Mouse (Mus musculus) CH12.LX (cell line): ENCODE results near the gene Ghdc. TPM values are rescaled to one million over a fixed set of nuclear protein-coding genes. Genes with fewer than 3 reads are reported as not detected.

ENCODE experiments used
- DNase-seq: peaks from one replicate; pipeline ENCODE4 v3.0.0-alpha.2; 2013; ENCODE audit errors: extremely low read depth
- H3K27ac ChIP-seq: 2 replicates; pipeline ENCODE4 v1.5.1; 2012; ENCODE audit warnings: low read depth, mild to moderate bottlenecking, control low read depth, moderate library complexity; ENCODE audit not compliant: insufficient read depth
- H3K27me3 ChIP-seq: replicated peaks from 2 replicates; pipeline ENCODE3; 2012; ENCODE audit warnings: inconsistent platforms
- H3K36me3 ChIP-seq, 2 experiments: replicated peaks in 1 of 2; 2 replicates each; pipeline versions ENCODE3 to v1.6.1; 2012; ENCODE audit warnings: inconsistent platforms in 1 of 2, low read length in 1 of 2, mild to moderate bottlenecking in 1 of 2, mixed read lengths in 1 of 2, moderate library complexity in 1 of 2; ENCODE audit not compliant: control insufficient read depth in 1 of 2, insufficient read depth in 1 of 2
- H3K4me1 ChIP-seq, 2 experiments: 2 replicates each; pipeline ENCODE4 v1.6.1; 2012; ENCODE audit warnings: inconsistent platforms in 1 of 2, moderate library complexity in 1 of 2; ENCODE audit not compliant: insufficient read depth in 2 of 2, control insufficient read depth in 1 of 2
- H3K4me2 ChIP-seq: 2 replicates; pipeline ENCODE4 v1.6.1; 2012; ENCODE audit warnings: low read depth, mild to moderate bottlenecking, control low read depth; ENCODE audit not compliant: poor library complexity, insufficient read depth, severe bottlenecking
- H3K4me3 ChIP-seq, 3 experiments: fragments of 150-350 bp in 1 of 3; sonication (generic) in 1 of 3; replicated peaks in 1 of 3; 2 replicates each; pipeline versions ENCODE3 to v1.5.1; 2011 to 2012; ENCODE audit warnings: low read depth in 2 of 3, low read length in 2 of 3, mild to moderate bottlenecking in 2 of 3, moderate library complexity in 2 of 3, control low read depth in 1 of 3, improper control_type of control experiment in 1 of 3, inconsistent platforms in 1 of 3, mixed read lengths in 1 of 3; ENCODE audit not compliant: poor library complexity in 1 of 3
- H3K79me2 ChIP-seq: replicated peaks from 2 replicates; pipeline ENCODE4 v1.6.1; 2012; ENCODE audit warnings: mild to moderate bottlenecking, moderate library complexity; ENCODE audit not compliant: control insufficient read depth, poor library complexity, insufficient read depth, severe bottlenecking; ENCODE audit errors: extremely low read depth
- H3K9ac ChIP-seq: 2 replicates; pipeline ENCODE4 v1.6.1; 2012; ENCODE audit warnings: low read depth, mild to moderate bottlenecking, control low read depth, moderate library complexity; ENCODE audit not compliant: insufficient read depth
- H3K9me3 ChIP-seq: replicated peaks from 2 replicates; pipeline ENCODE3; 2012; ENCODE audit warnings: low read length, inconsistent platforms, mixed read lengths
- CHD2 ChIP-seq: IDR thresholded peaks from 2 replicates; pipeline ENCODE4 v1.6.1; 2011; ENCODE audit warnings: low read length, improper control_type of control experiment
- EP300 ChIP-seq: IDR thresholded peaks from 2 replicates; pipeline ENCODE4 v1.6.1; 2011; ENCODE audit warnings: low read length, improper control_type of control experiment
- HCFC1 ChIP-seq: IDR thresholded peaks from 2 replicates; pipeline ENCODE4 v1.6.1; 2012; ENCODE audit warnings: low read depth, mild to moderate bottlenecking, inconsistent platforms, low read length, improper control_type of control experiment
- JUN ChIP-seq: IDR thresholded peaks from 2 replicates; pipeline ENCODE4 v1.6.1; 2011; ENCODE audit warnings: low read depth, mild to moderate bottlenecking, low read length, improper control_type of control experiment, moderate library complexity; ENCODE audit not compliant: insufficient read depth
- JUND ChIP-seq: conservative IDR thresholded peaks from 2 replicates; pipeline ENCODE4 v1.6.1; 2011; ENCODE audit warnings: low read depth, low read length, improper control_type of control experiment
- MAX ChIP-seq: IDR thresholded peaks from 2 replicates; pipeline ENCODE4 v1.6.1; 2011; ENCODE audit warnings: low read length, improper control_type of control experiment
- MAZ ChIP-seq: IDR thresholded peaks from 2 replicates; pipeline ENCODE4 v1.6.1; 2012; ENCODE audit warnings: low read depth, mild to moderate bottlenecking, inconsistent platforms, low read length, improper control_type of control experiment, moderate library complexity
- MEF2A ChIP-seq: IDR thresholded peaks from 2 replicates; pipeline ENCODE4 v1.6.1; 2014; ENCODE audit warnings: low read depth, mild to moderate bottlenecking, inconsistent platforms, low read length, improper control_type of control experiment, borderline replicate concordance
- MXI1 ChIP-seq: IDR thresholded peaks from 2 replicates; pipeline ENCODE4 v1.6.1; 2011; ENCODE audit warnings: mild to moderate bottlenecking, low read depth, low read length, improper control_type of control experiment
- MYC ChIP-seq: IDR thresholded peaks from 2 replicates; pipeline ENCODE4 v1.6.1; 2011; ENCODE audit warnings: low read depth, mild to moderate bottlenecking, improper control_type of control experiment, low read length
- POLR2A ChIP-seq: IDR thresholded peaks from 2 replicates; pipeline ENCODE4 v1.6.1; 2011; ENCODE audit warnings: low read depth, mild to moderate bottlenecking, improper control_type of control experiment, low read length
- POLR2AphosphoS2 ChIP-seq: IDR thresholded peaks from 2 replicates; pipeline ENCODE4 v1.6.1; 2011; ENCODE audit warnings: low read depth, low read length, improper control_type of control experiment
- RAD21 ChIP-seq: IDR thresholded peaks from 2 replicates; pipeline ENCODE4 v1.6.1; 2011; ENCODE audit warnings: low read depth, mild to moderate bottlenecking, low read length, improper control_type of control experiment, moderate library complexity
- SIN3A ChIP-seq: IDR thresholded peaks from 2 replicates; pipeline ENCODE4 v1.6.1; 2012; ENCODE audit warnings: low read length, improper control_type of control experiment, inconsistent platforms
- SMC3 ChIP-seq: IDR thresholded peaks from 2 replicates; pipeline ENCODE4 v1.6.1; 2011; ENCODE audit warnings: low read depth, low read length, improper control_type of control experiment
- TCF12 ChIP-seq: IDR thresholded peaks from 2 replicates; pipeline ENCODE4 v1.6.1; 2014; ENCODE audit warnings: low read depth, mild to moderate bottlenecking, inconsistent platforms, low read length, improper control_type of control experiment
- USF1 ChIP-seq: IDR thresholded peaks from 2 replicates; pipeline ENCODE4 v1.6.1; 2014; ENCODE audit warnings: low read depth, mild to moderate bottlenecking, inconsistent platforms, low read length, improper control_type of control experiment
- USF2 ChIP-seq: conservative IDR thresholded peaks from 2 replicates; pipeline ENCODE4 v1.6.1; 2011; ENCODE audit warnings: low read depth, low read length, improper control_type of control experiment
- ZKSCAN1 ChIP-seq: IDR thresholded peaks from 2 replicates; pipeline ENCODE4 v1.6.1; 2012; ENCODE audit warnings: low read depth, inconsistent platforms, low read length, improper control_type of control experiment, borderline replicate concordance
- ZMIZ1 ChIP-seq: IDR thresholded peaks from 2 replicates; pipeline ENCODE4 v1.6.1; 2012; ENCODE audit warnings: low read depth, mild to moderate bottlenecking, inconsistent platforms, low read length, improper control_type of control experiment
- ZNF384 ChIP-seq: IDR thresholded peaks from 2 replicates; pipeline ENCODE4 v1.6.1; 2012; ENCODE audit warnings: low read depth, low read length, improper control_type of control experiment, inconsistent platforms
- dilution Hi-C: fragments of 300-500 bp; cut with MboI; formaldehyde crosslinking; loops from 2 replicates; pipeline ENCODE4 v1.14.3; 2020; ENCODE audit warnings: low sequenced_read_pairs; ENCODE audit not compliant: extremely low pct_unique_long_range_greater_than_20kb, extremely low pct_ligation_motif_present
- in situ Hi-C: fragments of 300-500 bp; cut with MboI; formaldehyde crosslinking; loops from 3 replicates; pipeline ENCODE4 v1.14.3; 2019; ENCODE audit warnings: low sequenced_read_pairs, low pct_ligation_motif_present, low pct_unique_long_range_greater_than_20kb, mixed read lengths
- polyA plus RNA-seq: library from polyadenylated mRNA; unstranded; fragments of >175 nt; gene quantifications from 2 replicates; pipeline ENCODE4 v1.2.1, GENCODE M21; 2012; ENCODE audit warnings: low read depth; ENCODE audit not compliant: insufficient read length
- total RNA-seq, 2 experiments: library from RNA; depleted of rRNA; stranded (reverse); fragments of 300-350 nt in 1 of 2; fragments of >200 nt in 1 of 2; gene quantifications; 2 replicates each; pipeline ENCODE4 v1.2.3; 2012 to 2014

The Ghdc gene
- total and polyA plus RNA-seq, 3 experiments: 10.9 to 17.9 (median 16.6) TPM

DNA sequence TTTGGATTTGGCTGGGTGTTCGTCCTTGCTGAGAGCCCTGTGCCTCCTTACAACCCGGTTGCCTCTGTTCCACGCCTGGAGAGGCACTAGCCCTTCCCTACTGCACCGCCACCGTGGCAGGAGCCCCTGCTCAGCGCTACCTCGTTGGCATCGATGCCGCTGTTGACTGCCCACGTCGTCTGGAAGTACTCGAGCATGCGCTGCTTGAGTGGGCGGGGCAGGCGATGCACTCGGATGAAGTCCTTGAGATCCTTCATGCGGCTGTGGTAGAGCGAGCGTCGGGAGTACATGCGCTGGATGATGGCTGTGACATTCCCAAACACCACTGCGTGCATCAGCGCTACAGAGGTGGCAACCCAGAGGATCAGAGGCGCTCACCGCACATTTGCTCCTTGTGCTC is 21.3 kb downstream of the Ghdc start:
- no peak for DNase-seq
- dilution Hi-C loops: no loop called here
- no peak overlapping the region for H3K27ac ChIP-seq
- H3K4me2 ChIP-seq: no peak overlapping the region
- H3K4me1 ChIP-seq: 0 out of 4 replicates have a peak, but pooled peaks cover 0 to 3% of the 10 kb centered on the region in 2 experiments
- TF ChIP-seq POLR2A (no peak), MEF2A (no peak), JUN (no peak), ZKSCAN1 (no peak), RAD21 (no peak), MAZ (no peak), MXI1 (no peak)
- no peaks in the 10 kb centered on the region for H3K27me3 ChIP-seq
- no peaks in the 10 kb centered on the region for H3K79me2 ChIP-seq
- peaks cover 32 to 92% of the 10 kb centered on the region in 2 experiments for H3K36me3 ChIP-seq
- H3K4me3 ChIP-seq: no peak overlapping the region
- no peak overlapping the region for H3K9ac ChIP-seq
- in situ Hi-C loops: no loop called here
- H3K9me3 ChIP-seq: peaks cover 3% of the 10 kb centered on the region

GRCm38 (mm10) chr11:100748620-100749019 is 22.1 kb downstream of the Ghdc start:
- Histone ChIP-seq H3K9me3 (peaks cover 3% of the 10 kb centered on the region), H3K4me2 (no peak overlapping the region), H3K36me3 (peaks cover 27 to 90% of the 10 kb centered on the region in 2 experiments), H3K27ac (no peak overlapping the region), H3K27me3 (no peaks in the 10 kb centered on the region), H3K4me1 (0 out of 4 replicates have a peak, but pooled peaks cover 0 to 3% of the 10 kb centered on the region in 2 experiments)
- no peak for DNase-seq
- in situ Hi-C loops: no loop called here
- dilution Hi-C loops: no loop called here
- TF ChIP-seq POLR2A (no peak), JUN (no peak), USF1 (no peak), ZKSCAN1 (no peak), MAX (no peak), MEF2A (no peak), SIN3A (no peak), HCFC1 (no peak), USF2 (no peak), ZNF384 (no peak), POLR2AphosphoS2 (no peak), ZMIZ1 (no peak), SMC3 (no peak), TCF12 (no peak), JUND (no peak), MYC (no peak), CHD2 (no peak), EP300 (no peak)
- TF ChIP-seq, all 38 proteins: peak for 0
- Histone ChIP-seq H3K9ac (no peak overlapping the region), H3K4me3 (no peak overlapping the region), H3K79me2 (no peaks in the 10 kb centered on the region)
